Mouse (Mus musculus): ENCODE results near the gene Gabbr2. TPM values are rescaled to one million over a fixed set of nuclear protein-coding genes. Genes with fewer than 3 reads are reported as not detected.

The Gabbr2 gene
- total RNA-seq, 1 experiment from 2014 or later = 0.27 TPM

- DNase-seq = peak; percentile 10
These were observed 176.7 kb downstream of the Gabbr2 start for GRCm38 (mm10) chr4:46814954-46815353.

- DNase-seq = no peak
These were observed 177.4 kb downstream of the Gabbr2 start for GRCm38 (mm10) chr4:46814236-46814635.

GRCm38 (mm10) chr4:46811165-46811564 is 180.5 kb downstream of the Gabbr2 start:
- no peak for DNase-seq

- peak; percentile 22 for DNase-seq
These were observed 184.8 kb downstream of the Gabbr2 start for GRCm38 (mm10) chr4:46806876-46807275.

GRCm38 (mm10) chr4:46805910-46806309 is 185.8 kb downstream of the Gabbr2 start:
- DNase-seq = no peak

GRCm38 (mm10) chr4:46802386-46802785 is 189.3 kb downstream of the Gabbr2 start:
- no peak for DNase-seq

- no peak for DNase-seq
These were observed 191.8 kb downstream of the Gabbr2 start for GRCm38 (mm10) chr4:46799904-46800303.

- no peak for DNase-seq
These were observed 196.0 kb downstream of the Gabbr2 start for GRCm38 (mm10) chr4:46795707-46796106.

GRCm38 (mm10) chr4:46794583-46794982 is 197.1 kb downstream of the Gabbr2 start:
- no peak for DNase-seq

- no peak for DNase-seq
These were observed 199.2 kb downstream of the Gabbr2 start for GRCm38 (mm10) chr4:46792280-46793026.

GRCm38 (mm10) chr4:46791268-46791951 is 200.3 kb downstream of the Gabbr2 start:
- no peak for DNase-seq

GRCm38 (mm10) chr4:46790609-46791267 is 200.9 kb downstream of the Gabbr2 start:
- no peak for DNase-seq

- no peak for DNase-seq
These were observed 207.1 kb downstream of the Gabbr2 start for GRCm38 (mm10) chr4:46784430-46785049.

GRCm38 (mm10) chr4:46781109-46781508 is 210.6 kb downstream of the Gabbr2 start:
- DNase-seq = no peak

GRCm38 (mm10) chr4:46775959-46776358 is 215.7 kb downstream of the Gabbr2 start:
- no peak for DNase-seq

- no peak for DNase-seq
These were observed 217.0 kb downstream of the Gabbr2 start for GRCm38 (mm10) chr4:46774652-46775051.

GRCm38 (mm10) chr4:46773243-46773642 is 218.4 kb downstream of the Gabbr2 start:
- DNase-seq = no peak

- DNase-seq = no peak
These were observed 219.1 kb downstream of the Gabbr2 start for GRCm38 (mm10) chr4:46772591-46772990.

GRCm38 (mm10) chr4:46771116-46771515 is 220.6 kb downstream of the Gabbr2 start:
- DNase-seq = no peak

- DNase-seq = no peak
These were observed 221.0 kb downstream of the Gabbr2 start for GRCm38 (mm10) chr4:46770635-46771034.

GRCm38 (mm10) chr4:46770090-46770489 is 221.6 kb downstream of the Gabbr2 start:
- no peak for DNase-seq

- DNase-seq = no peak
These were observed 225.3 kb downstream of the Gabbr2 start for GRCm38 (mm10) chr4:46766326-46766725.

- no peak for DNase-seq
These were observed 231.8 kb downstream of the Gabbr2 start for GRCm38 (mm10) chr4:46759838-46760237.
